Mouse (Mus musculus) retina, postnatal 7 days (tissue): ENCODE results near the gene Tmc6.
"Not testable (repeated sequence)": the region's sequence is repeated elsewhere in the genome, so short reads cannot be mapped to it uniquely, and the experiment has no call there.

ENCODE experiments used
- DNase-seq: peaks from one replicate; pipeline ENCODE4 v3.0.0-alpha.2; 2012; ENCODE audit warnings: low read depth, low spot score

Gene Tmc6

DNA sequence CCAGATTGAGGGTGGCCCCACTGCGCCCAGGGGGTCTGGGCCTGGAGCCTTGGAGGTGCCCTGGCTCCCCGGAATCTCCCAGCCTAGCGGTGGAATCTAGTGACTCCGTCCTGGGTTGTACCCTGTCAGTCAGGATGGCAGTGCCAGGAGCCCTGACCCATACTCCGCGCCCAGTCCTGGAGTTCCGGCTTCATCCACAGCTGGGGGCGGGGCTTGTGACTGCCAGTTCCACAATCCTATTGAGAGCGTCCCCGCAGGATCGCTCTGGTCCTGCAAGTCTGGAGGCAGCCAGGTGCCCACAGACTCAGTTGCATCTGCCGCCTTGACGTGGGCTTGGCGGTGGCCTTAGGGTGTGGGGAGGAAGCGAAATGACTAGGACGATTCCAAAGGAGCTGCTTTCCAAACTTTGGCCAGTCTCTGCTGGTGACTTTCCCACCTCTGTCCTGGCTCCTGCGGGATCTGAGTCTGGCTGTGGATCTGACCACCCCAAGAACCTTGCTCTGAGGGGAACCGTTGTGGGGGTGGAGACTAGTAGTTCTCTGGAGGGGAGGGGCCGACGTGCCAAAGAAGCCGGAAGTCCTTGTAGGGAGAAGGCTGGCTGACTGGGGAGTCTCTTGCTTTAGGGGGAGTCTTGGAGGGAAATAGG, 28.5 kb upstream of the Tmc6 start:
- peak; percentile 65 for DNase-seq

DNA sequence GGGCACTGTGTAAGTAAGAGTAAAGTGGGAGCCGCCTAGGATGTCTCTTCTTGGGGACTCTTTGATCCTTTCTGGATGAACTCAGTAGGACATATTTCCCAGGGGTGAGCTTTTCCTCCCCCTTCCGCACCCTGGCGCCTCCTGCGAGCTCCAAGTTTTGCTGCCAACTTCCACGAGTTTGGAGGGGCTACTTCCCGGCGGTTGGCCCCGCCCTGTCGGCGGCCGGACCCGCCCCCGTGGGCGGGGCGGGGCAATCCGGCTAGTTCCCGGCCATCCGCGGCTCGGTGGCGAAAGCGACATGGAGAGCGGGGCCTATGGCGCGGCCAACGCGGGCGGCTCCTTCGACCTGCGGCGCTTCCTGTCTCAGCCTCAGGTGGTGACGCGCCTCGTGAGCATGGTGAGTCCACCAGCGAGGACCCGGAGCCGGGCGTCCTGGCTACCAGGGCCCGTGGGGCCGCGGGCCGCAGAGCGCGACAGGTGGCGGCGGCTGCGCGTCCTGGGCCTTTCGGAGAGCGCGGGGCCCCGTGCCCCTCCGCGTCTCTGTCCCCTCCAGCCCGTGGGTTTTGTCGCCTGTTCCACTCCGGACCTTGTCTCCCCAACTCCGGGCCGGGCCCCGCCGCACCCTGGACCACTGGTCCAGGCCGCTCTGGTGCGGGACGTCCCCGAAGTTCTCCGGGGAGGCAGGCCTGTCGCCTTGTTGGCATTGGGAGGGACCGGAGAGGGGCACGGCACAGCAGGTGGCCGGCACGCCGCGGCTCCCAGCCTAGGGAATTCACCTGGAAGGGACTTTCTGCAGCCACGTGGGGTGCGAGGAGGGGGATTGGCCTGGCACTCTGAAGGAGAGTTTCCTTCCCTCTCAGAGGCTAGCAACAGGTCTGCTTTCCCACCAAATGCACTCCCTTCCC, 27.7 kb upstream of the Tmc6 start, which contains the start of the genes Gm20708 and Syngr2:
Gm20708 (plus strand) TSS at position 262 of the 905 bp plus-strand sequence.
Syngr2 (plus strand) TSS at position 262 of the 905 bp plus-strand sequence.
- no peak for DNase-seq

DNA sequence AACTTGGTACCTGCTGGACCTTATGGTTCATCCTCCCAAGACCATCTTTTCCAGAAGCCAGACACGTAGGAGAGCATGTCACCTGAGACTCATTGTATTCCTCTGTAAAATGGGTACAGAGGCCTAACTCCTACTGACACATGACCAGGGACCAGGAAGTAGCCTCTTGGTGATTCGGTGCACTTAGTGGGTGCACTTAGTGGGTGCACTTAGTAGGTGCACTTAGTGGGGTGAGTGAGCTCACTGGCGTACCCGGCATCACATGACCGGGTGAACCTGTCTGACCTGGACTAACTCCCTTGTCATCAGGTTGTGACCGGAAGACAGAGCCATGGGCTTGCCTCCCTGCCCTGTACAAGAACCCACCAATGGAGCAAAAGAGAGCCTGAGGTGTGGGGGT, 24.8 kb upstream of the Tmc6 start:
- DNase-seq, result no peak

DNA sequence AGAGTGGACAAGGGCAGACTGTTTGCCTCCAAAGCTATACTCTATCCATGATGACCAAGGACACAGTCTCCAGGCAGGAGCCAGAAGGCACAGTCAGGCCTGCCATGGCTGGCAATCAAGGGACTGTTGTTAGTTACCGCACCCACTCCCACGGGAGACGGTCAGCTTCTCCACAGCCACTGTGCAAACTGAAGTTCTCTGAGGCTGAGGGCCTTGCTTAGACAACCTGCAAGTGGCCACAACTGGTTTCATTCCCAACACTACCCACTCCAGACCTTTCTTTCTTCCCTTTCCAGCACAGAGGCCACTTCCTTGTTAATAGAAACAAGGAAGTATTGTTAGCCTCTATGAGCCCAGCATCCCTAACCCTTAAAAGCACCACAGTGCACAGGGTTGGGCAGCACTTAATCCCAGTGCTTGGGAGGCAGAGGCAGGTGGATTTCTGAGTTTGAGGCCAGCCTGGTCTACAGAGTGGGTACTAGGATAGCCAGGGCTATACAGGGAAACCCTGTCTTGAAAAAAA, 21.2 kb upstream of the Tmc6 start:
- no peak for DNase-seq

DNA sequence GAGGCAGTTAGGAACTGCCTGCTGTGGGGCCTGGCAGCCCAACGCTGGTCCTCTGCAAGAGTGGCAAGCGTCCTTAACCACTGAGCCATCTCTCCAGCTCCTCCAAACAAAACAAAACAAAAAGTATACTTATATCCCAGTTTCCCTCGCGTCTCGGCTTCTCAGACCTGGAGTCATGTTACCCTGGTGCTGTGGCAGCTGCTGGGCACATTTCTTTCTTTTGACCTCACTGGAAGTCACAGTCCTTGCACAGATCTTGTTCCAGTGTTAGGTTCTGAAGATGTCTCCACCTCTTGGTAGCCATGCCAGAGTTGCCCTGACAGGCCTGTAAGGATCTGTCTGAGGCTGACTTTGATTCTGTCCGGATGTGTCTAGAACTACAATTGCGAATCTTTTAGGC, 19.7 kb upstream of the Tmc6 start:
- no peak for DNase-seq

DNA sequence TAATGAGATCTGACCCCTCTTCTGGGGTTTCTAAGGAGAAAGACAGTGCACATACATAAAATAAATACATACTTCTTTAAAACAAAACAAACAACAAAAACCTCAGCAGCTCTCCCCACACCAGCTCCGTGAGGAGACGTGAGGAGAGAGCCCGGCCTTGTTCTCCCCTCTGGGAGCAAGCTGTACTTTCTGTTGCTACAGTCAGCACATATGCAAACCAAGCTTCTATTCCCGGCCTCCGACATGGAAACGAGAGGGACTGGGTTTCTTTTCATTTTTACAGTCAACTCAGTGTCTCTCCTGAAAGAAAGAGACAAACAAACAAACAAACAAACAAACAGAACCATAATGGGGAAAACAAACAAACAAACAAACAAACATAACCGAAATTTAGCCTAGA, 18.0 kb upstream of the Tmc6 start:
- no peak for DNase-seq

DNA sequence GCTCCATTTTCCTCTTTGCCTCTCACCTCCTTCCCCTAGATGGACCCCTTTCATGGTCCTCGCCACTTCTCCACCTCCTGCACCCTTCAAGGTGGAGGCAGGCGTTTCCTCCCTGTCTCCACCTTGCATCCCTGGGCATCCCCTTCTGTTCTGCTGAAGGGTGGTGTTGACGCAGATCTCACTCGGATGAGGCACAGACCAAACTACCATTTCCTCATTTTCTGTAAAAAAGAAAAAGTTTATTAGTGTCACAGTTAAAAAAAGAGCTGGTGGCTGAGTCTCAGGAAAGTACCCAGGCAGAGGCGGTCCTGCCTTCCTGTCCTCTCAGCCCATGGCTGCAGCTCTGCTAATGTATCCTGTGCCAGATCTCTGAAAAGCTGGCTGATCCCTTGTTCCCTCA, 17.2 kb upstream of the Tmc6 start:
- DNase-seq, result no peak

DNA sequence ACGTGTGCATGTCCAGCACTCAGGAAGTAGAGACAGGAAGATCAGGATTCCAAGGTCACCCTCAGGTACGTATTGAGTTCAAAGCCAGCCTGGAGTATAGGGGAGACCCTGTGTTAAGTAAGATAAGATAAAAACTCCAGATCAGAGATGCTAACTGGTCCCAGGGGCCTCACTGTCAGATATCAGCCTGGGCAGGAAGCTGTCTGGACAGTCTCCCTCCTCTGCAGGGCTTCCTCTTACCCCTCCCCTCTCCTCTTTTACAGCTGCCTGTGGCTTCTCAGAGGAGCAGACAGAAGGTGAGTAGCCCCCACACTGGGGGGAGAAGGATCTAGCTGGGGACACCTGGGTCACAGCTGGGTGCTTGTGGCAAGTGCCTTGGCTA, 16.2 kb upstream of the Tmc6 start:
- DNase-seq, result no peak

DNA sequence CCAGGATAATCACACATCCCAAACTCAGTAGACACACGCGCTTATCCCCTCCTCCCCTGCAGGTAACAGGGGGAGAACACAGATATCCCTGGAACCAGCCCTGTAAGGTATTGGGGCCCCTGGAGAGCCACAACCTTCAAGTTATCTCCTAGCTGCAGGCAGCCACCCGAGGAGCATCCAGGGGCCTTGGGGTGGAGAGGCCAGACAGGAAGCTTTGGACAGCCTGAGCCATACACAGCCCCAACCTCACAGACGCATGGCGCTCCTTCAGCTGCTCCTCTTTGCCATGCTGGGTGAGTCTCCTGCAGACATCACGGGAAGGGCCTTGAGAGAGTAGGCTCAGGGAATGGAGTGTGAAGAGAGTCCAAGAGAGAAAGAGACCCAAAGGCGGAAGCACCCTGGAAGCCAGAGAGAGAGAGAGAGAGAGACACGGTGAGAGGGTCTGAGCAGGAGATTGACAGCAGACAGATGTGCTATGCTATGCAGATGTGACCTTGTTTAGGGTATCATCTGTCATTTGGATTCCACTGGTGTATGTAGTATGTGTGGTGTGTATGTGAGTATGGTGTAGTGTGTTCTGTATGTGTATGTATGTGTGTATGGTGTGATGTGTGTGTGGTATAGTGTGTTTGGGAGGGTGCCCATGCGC, 15.6 kb upstream of the Tmc6 start, which contains the start of gene 6030468B19Rik:
6030468B19Rik (plus strand) TSS at position 150 of the 649 bp plus-strand sequence.
- no peak for DNase-seq

DNA sequence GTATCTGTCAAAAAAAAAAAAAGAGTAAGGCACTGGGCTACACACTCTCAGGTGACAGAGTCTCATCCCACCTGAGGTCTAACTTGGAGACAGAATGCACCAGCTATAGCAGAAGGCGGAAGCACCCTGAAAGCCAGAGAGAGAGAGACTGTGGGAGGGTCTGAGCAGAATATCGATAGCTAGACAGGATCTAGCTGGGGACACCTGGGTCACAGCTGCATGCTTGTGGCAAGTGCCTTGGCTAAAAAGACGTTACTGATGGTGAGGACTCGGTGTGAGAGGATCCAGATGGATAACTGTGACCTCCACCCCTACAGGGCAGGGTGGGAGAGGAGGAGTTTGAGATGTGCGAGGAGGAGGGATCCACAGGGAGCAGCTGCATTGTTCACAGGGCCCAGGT, 15.0 kb upstream of the Tmc6 start:
- DNase-seq, result no peak

DNA sequence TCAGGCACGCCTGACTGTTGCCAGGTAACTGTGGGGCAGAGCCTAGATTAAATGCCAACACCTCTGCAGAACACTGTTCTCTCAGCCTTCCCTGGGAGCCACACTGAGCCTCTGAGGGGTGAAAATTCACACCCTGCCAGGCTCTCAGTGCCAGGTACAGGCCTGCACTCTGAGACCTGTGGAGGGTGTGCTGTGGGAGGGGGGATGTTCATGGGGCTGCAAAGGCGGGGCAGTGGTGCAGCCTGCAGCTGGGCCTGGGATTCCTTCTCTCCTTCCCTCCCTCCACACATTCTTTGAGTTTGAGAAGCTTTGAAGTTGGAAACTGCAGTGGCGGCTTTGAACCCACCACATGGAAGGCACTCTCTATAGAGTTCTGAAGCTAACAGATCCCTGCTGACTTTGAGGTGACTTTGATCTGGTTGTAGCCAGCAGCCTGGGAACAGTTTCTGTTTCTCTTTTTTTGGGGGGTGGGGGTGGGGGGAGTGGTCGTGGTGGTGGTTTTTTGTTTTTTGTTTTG, 12.1 kb upstream of the Tmc6 start:
- DNase-seq, result no peak

DNA sequence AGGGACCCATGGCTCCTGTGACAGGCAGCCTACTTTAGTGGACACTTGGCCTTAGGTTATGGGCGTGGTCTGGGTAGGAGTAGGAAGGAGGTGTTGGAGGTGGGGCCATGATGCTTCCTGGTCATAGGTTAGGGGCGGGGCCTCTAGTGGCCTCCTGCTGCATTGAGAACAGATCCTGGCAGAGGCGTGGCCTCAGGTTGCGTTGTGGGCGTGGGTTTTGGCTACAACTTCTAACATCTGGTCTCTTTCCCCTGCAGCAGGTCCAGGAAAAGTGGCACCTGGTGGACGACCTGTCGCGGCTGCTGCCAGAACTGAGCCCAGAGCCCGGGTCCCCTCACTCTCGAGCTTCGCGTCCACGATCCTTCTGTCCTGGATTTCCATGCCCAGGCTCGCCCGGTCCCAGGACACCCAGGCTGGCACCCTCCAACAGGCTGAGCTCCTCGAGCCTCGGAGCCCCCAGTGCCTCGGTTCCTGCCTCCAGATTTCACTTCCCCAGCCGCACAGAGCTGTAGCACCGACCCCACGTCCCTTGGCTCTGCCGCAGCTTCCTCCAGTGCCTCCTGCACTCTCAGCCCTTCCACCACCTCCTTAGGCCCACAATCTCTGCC, 10.4 kb upstream of the Tmc6 start:
- DNase-seq, result no peak

DNA sequence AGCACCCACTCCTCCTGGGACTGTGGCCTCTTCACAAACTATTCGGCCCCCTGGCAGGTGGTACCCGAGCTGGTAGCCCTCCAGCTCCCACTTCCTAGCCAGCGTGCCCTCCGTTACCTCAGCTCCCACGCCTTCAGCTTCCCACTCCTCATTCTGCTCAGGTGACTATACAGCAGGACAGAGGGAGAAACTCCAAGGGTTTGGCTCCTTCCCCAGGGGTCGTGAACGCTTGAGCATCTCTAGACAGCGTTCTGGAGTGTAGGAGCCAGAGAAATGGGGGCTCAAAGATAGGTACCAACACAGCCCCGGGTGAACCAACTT, 9.4 kb upstream of the Tmc6 start:
- no peak for DNase-seq

DNA sequence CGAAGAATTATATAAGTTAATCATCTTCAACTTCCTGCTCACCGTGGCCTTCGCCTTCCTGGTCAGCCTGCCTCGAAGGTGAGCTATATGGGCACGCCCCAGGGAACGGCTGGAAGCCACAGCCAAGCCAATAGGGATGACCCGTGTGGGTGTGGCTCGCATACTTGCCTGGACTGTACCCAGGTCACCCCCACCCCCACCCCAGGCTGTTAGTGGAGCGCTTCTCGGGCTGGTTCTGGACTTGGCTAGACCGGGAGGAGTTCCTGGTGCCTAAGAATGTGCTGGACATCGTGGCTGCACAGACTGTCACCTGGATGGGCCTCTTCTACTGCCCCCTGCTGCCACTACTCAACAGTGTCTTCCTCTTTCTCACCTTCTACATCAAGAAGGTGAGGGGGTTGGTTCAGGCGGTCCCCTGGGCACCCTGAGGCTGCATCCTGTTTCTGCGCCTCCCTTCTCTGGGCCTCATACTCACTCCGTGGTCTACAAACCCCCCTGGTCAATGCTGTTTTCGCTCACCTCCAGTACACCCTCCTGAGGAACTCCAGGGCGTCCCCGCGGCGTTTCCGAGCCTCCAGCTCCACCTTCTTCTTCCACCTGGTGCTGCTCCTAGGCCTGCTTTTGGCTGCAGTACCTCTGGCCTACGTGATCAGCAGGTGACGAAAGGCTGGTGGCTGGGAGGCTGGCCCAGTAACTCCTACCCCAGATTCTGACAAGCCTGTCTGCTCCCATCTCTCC, 8.9 kb upstream of the Tmc6 start:
- DNase-seq, result no peak

DNA sequence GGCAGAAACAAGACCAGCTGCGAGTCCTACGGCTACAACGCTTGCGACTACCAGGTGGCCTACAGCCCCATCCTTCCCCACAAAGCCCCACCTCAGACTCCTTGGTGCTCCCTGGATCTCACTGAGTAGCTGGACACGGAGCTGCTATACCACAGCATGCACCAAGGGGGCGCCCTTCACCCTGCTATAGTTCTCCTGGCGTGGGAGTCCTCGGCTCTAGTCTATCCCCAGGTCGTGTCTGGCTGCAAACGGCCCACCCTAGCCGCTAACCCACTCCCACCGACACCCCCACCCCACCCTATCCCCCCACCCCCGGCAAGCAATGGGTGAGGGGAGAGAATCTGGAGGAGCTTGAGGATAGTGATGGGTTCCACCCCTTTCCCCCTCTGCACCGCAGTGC, 8.3 kb upstream of the Tmc6 start:
- no peak for DNase-seq

DNA sequence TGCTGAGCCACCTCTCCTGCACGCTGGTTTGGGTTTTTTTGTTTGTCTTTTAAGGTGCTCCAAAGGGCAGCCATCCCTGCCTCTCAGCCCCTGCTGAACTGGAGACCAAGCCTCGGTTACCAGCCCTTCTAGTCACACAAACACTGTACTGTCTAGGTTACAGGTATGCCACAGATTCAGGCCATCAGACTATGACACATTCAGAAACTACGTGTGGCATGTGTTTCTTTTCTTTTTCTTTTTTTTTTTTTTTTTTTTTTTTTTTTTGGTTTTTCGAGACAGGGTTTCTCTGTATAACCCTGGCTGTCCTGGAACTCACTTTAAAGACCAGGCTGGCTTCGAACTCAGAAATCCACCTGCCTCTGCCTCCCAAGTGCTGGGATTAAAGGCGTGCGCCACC, 6.5 kb upstream of the Tmc6 start:
- not testable (repeated sequence) for DNase-seq

DNA sequence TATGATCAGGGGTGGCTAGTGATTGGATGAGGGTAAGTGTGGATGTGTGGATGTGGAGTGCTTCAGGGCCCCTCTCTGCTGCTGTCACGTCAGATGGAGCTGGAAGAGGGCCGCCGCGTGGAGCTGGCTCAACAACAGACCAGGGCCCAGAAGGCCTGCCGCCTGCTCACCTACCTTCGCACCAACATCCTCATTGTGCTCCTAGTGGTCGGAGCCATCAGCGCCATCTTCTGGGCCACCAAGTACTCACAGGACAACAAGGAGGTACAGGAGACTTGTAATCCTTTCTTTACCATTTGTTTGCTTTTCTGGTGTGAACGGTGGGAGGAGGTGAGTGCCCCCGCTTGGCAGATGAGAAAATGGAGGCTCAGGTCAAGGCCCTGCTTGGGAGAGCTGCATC, 4.3 kb upstream of the Tmc6 start:
- DNase-seq, result no peak

DNA sequence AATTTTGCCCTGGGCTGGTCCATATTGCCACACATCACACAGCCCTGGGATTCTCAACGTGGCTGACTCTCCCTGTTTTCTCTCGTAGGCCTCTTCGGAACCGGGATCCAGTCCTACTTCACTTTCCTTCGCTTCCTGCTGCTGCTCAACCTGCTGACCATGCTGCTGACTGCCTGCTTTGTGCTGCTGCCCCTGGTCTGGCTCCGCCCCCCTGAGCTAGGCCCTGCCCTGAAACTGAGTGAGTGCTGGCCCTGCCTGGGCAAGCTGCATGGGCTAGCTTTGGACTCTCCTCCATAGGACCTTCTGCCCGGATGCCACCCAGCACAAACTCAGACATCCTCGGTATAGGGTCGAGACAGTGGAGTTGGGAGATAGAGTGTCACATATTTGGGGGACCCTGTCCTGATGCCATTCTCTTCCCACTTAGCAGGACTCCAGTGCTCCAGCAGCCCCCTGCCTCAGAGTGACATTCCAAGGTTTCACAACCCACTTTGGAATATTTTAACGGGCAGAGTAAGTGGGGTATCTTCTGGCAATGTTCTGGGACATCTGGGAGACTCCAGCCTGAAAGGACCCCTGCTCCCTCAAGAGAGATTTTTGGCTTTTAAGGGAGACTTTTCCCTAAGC, 1.8 kb upstream of the Tmc6 start:
- DNase-seq, result no peak

DNA sequence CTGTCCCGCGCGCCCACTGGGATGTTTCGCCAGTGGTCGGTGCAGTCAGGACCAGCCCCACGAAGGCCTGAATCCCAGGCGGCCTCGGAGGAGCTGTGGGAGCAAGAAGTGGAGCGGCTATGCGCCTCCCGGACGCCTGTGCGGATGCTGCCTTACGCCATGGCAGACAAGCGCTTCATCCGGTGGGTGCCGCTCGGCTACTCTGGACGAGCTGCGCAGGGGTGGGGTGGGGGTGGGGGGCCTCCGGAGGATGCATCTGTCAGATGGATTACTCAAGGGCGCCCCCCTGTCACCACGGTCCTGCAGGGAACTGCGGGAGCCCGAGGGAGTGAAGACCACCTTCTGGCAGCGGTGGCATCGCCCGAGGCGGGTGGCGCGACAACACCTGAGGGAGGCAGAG, 1.1 kb upstream of the Tmc6 start:
- peak; percentile 61 for DNase-seq

DNA sequence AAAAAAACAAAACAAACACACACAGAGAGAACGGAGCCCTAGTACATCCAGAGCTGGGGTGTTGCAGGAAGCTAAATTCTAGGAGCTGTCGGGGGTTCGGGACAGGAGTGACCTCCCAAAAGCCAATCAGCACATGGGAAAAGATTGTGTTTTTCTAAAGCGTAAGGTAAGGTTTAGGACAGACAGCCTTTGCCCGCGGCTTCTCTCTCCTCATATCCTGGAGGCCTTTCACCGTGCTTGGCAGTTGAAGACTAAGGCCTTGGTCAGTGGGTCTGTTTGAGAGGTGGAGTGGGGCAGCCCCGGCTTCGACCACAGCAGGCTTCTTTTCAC, 672 bp upstream of the Tmc6 start:
- no peak for DNase-seq
